Mouse (Mus musculus) C2C12 (cell line): Measurements from ENCODE around the gene Rala. TPM values are rescaled to one million over a fixed set of nuclear protein-coding genes. Genes with fewer than 3 reads are reported as not detected.

Experiments used
- H3K27me3 ChIP-seq: one replicate; pipeline ENCODE4 v1.6.1; 2011; ENCODE audit not compliant: control insufficient read depth, insufficient read depth, insufficient read length
- H3K36me3 ChIP-seq: one replicate; pipeline ENCODE4 v1.6.1; 2011; ENCODE audit not compliant: control insufficient read depth, insufficient read depth
- H3K4me3 ChIP-seq: one replicate; pipeline ENCODE4 v1.5.1; 2011; ENCODE audit warnings: mild to moderate bottlenecking, control low read depth; ENCODE audit not compliant: poor library complexity, insufficient read depth, severe bottlenecking
- H3K79me2 ChIP-seq: one replicate; pipeline ENCODE4 v1.6.1; 2011; ENCODE audit not compliant: control insufficient read depth, insufficient read depth
- H3K79me3 ChIP-seq: one replicate; pipeline ENCODE4 v1.6.1; 2011; ENCODE audit warnings: low read depth, control low read depth
- H3ac ChIP-seq: one replicate; pipeline ENCODE3; 2011; ENCODE audit warnings: low read depth; ENCODE audit not compliant: control insufficient read depth, insufficient read length
- CEBPB ChIP-seq: IDR thresholded peaks from one replicate; pipeline ENCODE4 v1.6.1; 2011; ENCODE audit warnings: low read depth, mild to moderate bottlenecking, control low read depth, moderate library complexity
- CTCF ChIP-seq: IDR thresholded peaks from one replicate; pipeline ENCODE4 v1.5.1; 2011; ENCODE audit not compliant: control insufficient read depth, insufficient read depth, insufficient read length
- FOSL1 ChIP-seq: IDR thresholded peaks from one replicate; pipeline ENCODE4 v1.8.0; 2011; ENCODE audit warnings: mild to moderate bottlenecking, low read length; ENCODE audit not compliant: poor library complexity, insufficient read depth, severe bottlenecking
- MAX ChIP-seq: IDR thresholded peaks from one replicate; pipeline ENCODE4 v1.6.1; 2011; ENCODE audit warnings: mild to moderate bottlenecking, control low read depth
- MYOD1 ChIP-seq: IDR thresholded peaks from one replicate; pipeline ENCODE4 v1.6.1; 2011; ENCODE audit warnings: low read depth; ENCODE audit not compliant: control insufficient read depth, insufficient read length
- MYOG ChIP-seq: IDR thresholded peaks from one replicate; pipeline ENCODE4 v1.6.1; 2011; ENCODE audit not compliant: control insufficient read depth, insufficient read length; ENCODE audit errors: extremely low read depth
- USF1 ChIP-seq: IDR thresholded peaks from one replicate; pipeline ENCODE4 v1.6.1; 2011; ENCODE audit warnings: low read depth, mild to moderate bottlenecking, control low read depth, moderate library complexity
- polyA plus RNA-seq: library from polyadenylated mRNA; unstranded; fragments of >200 nt; fragmentation: generic; extraction: Trizol; gene quantifications from one replicate; pipeline ENCODE4 v1.2.1, GENCODE M21; 2012; ENCODE audit warnings: missing spikeins

The Rala gene
- polyA plus RNA-seq, 1 experiment = 32.3 TPM

GRCm38 (mm10) chr13:17982634-17983033 lies 38.6 kb upstream of the Rala start:
- Histone ChIP-seq H3K79me2 (no peaks in the 10 kb centered on the region), H3K4me3 (no peak overlapping the region), H3K79me3 (no peaks in the 10 kb centered on the region), H3K36me3 (peaks cover 40% of the 10 kb centered on the region), H3K27me3 (no peaks in the 10 kb centered on the region), H3ac (no peak overlapping the region)
- TF ChIP-seq FOSL1 (no peak), USF1 (no peak)

- no peaks in the 10 kb centered on the region for H3K36me3 ChIP-seq
- no peak overlapping the region for H3ac ChIP-seq
- no peaks in the 10 kb centered on the region for H3K27me3 ChIP-seq
- TF ChIP-seq MYOG (no peak), USF1 (no peak), FOSL1 (no peak), MYOD1 (no peak), CEBPB (no peak)
- H3K4me3 ChIP-seq = no peak overlapping the region
- no peaks in the 10 kb centered on the region for H3K79me2 ChIP-seq
- H3K79me3 ChIP-seq = no peaks in the 10 kb centered on the region
Measured at GRCm38 (mm10) chr13:17976854-17977739, 33.1 kb upstream of the Rala start.

DNA sequence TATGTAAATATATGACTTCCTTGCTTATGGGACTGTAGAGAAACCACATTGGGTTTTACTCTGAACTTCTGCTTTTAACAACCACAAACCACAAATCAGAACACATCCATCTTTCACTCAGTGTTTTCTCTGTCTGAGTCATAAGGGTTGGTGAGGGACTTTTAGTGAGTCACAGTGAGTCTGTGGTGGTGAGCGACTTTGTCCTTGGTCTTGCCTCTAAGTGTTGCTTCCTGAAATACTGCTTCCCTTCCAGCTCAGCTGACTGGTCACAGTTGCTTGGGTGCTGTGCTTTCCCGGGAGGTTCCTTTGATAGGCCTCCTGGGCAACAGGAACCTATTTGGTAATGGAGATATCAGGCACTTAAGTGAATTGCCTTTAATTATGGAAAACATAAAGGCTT lies 31.9 kb upstream of the Rala start:
- H3K27me3 ChIP-seq = no peaks in the 10 kb centered on the region
- TF ChIP-seq FOSL1 (peak; percentile 99), CEBPB (no peak), MAX (peak; percentile 44), USF1 (peak; percentile 21), MYOD1 (peak; percentile 30)
- H3K79me3 ChIP-seq = no peaks in the 10 kb centered on the region
- H3K4me3 ChIP-seq = no peak overlapping the region
- H3K79me2 ChIP-seq = no peaks in the 10 kb centered on the region
- no peaks in the 10 kb centered on the region for H3K36me3 ChIP-seq
- H3ac ChIP-seq = no peak overlapping the region

DNA sequence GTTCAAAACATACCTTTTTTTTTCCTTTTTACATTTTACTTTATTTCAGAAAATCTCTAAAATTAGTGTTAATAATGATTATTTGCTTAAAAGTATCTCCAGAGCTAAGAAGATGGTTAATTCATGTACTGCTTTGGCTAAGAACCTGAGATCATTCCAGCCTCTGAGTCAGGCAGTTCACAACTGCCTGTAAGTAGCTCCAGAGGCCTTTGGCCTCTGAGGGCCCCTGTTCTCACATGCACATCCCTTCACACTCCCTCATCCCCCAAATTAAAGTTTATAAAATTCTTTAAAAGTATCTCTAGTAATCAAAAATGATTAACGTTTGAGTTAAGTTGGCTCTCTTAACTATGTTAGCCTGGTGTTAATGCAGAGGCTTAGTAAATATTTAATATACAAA lies 31.4 kb upstream of the Rala start:
- H3K4me3 ChIP-seq = no peak overlapping the region
- no peaks in the 10 kb centered on the region for H3K79me3 ChIP-seq
- no peaks in the 10 kb centered on the region for H3K36me3 ChIP-seq
- H3ac ChIP-seq = no peak overlapping the region
- no peaks in the 10 kb centered on the region for H3K27me3 ChIP-seq
- no peak for TF ChIP-seq CTCF
- no peak for TF ChIP-seq MYOD1
- no peak for TF ChIP-seq FOSL1
- TF ChIP-seq MYOG = no peak
- no peak for TF ChIP-seq USF1
- no peak for TF ChIP-seq CEBPB
- TF ChIP-seq MAX = no peak
- no peaks in the 10 kb centered on the region for H3K79me2 ChIP-seq

GRCm38 (mm10) chr13:17974734-17975133 lies 30.7 kb upstream of the Rala start:
- Histone ChIP-seq H3K36me3 (no peaks in the 10 kb centered on the region), H3K27me3 (no peaks in the 10 kb centered on the region), H3K4me3 (no peak overlapping the region), H3K79me3 (no peaks in the 10 kb centered on the region), H3ac (no peak overlapping the region), H3K79me2 (no peaks in the 10 kb centered on the region)
- TF ChIP-seq USF1 (no peak), CTCF (no peak), MAX (no peak), CEBPB (no peak), MYOG (no peak), MYOD1 (no peak), FOSL1 (no peak)

DNA sequence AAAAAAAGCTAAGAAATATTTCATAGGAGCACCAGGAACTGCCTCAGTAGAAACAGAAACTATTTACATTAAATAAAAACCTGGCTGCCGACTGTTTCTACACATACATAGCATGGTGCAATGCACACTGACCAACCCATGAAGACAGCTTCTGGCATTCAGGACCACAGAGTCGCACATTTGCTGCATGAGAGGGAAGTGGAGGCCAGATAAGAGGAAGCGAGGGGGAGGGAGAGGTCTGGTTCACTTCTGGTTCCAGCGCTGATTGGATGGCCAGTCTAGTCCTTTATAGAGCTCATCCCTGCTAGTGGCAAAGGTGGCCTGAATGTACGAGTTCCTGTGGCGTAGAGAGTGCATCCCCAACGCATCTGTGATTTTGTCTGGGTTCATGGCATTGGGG lies 16.6 kb upstream of the Rala start:
- TF ChIP-seq MAX (no peak), CEBPB (no peak), MYOD1 (no peak), USF1 (no peak), MYOG (no peak), CTCF (no peak), FOSL1 (no peak)
- H3K27me3 ChIP-seq = no peaks in the 10 kb centered on the region
- H3K4me3 ChIP-seq = no peak overlapping the region
- no peaks in the 10 kb centered on the region for H3K79me3 ChIP-seq
- H3K79me2 ChIP-seq = no peaks in the 10 kb centered on the region
- H3ac ChIP-seq = no peak overlapping the region
- H3K36me3 ChIP-seq = no peaks in the 10 kb centered on the region
